Mouse (Mus musculus) spleen, adult 10 weeks (tissue): ENCODE results near the gene Fundc2. TPM values are rescaled to one million over a fixed set of nuclear protein-coding genes. Genes with fewer than 3 reads are reported as not detected.

ENCODE experiments used
- polyA plus RNA-seq: library from polyadenylated mRNA; stranded (reverse); fragments of 350-450 nt; fragmentation: Illumina TruSeq; extraction: RNeasy Lipid Tissue Mini Kit (QIAGEN cat#74804); gene quantifications from one replicate; pipeline ENCODE4 v1.2.3, GENCODE M21; 2015; ENCODE audit warnings: low replicate concordance; ENCODE audit not compliant: insufficient read depth

Fundc2 gene
- 57.7 TPM for polyA plus RNA-seq

DNA sequence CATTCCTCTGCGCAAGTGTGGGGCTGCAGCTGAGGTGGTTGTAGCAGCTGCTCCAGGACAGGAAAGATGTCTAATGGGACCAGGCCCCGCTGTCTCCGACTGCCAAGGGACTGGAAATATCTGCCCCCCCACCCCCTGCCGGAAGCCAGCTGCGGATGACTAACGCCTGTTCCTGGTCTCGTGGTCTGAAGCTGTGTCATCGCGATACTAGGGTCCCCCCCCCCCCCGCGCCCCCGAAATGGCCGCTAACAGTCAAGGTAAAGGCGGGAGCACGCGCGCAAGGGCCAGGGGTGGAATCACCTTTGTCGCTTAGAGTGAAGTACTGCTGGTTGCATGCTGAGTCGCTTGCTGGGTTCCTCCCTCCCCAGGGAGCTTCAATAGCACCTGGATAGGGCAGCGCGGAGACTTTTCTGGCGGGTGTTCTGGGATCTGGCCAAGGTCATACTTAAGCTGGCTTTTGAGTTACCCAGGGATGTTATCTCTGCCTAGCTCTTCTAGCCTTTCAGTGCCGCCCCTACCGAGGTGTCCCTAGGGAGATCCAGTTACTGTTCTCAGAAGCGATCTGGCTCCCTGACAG is at the start of gene Fundc2, which contains the start of gene F8:
Fundc2 (plus strand) TSS at position 205 of the 577 bp plus-strand sequence.
F8 (minus strand) TSS at position 421 of the 577 bp plus-strand sequence.

DNA sequence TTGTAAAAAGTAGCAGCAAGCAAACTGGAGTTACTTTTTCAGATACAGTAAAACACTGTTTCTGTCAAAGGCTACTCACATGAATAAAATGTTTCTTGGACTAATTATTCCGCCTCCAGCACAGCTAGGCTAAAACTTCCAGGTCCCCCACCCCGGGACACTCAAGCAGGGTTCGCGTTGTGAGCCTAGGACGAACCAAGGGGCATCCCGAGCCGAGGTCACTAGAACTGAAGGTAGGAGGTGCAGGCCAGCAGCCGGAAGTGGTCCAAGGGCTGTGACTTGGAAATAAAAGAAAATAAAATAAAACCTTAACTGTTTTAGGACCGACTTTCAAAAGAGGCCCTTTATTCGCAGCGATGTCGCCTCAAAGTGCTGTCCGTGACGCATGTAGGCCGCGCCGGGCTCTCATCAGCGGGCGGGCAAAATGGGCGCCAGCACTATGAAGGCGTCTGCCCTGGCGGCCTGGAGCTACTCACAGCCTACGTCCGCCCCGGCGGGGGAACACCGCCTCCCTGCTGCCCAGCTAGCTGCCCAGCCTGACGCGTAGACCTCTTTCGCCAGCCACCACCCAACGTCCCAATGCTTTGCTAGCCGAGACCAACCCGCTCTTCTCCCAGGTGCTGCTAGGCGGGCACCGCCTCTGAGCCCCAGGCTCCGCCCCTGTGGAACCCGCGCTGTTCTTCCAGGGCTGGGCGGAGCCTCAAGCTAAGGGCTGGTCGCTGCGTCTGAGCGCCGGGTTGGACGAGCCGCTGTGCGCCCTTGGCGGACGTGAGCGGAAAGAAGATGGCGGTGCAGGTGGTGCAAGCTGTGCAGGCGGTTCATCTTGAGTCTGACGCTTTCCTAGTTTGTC is 34.0 kb downstream of the Fundc2 start, which contains the start of the genes Cmc4, Mtcp1 and Brcc3:
Cmc4 (minus strand) TSS at position 649 of the 850 bp plus-strand sequence.
Mtcp1 (minus strand) TSS at position 653 of the 850 bp plus-strand sequence.
Brcc3 (plus strand) TSS at position 693 of the 850 bp plus-strand sequence.

Other genes starting within 250 kb of the Fundc2 start
- gene Smim9, start 218.6 kb upstream of the Fundc2 start, polyA plus RNA-seq, result not detected
- 3.7 TPM for gene F8, start 216 bp downstream of the Fundc2 start, polyA plus RNA-seq
- gene Cmc4, start 34.2 kb downstream of the Fundc2 start, polyA plus RNA-seq, result 36.5 TPM
- 29.6 TPM for gene Mtcp1, start 34.2 kb downstream of the Fundc2 start, polyA plus RNA-seq
- gene Brcc3, start 34.2 kb downstream of the Fundc2 start, polyA plus RNA-seq, result 46.8 TPM
- gene Vbp1, start 131.9 kb downstream of the Fundc2 start, polyA plus RNA-seq, result 111 TPM
- 0.55 TPM for gene Rab39b, start 195.8 kb downstream of the Fundc2 start, polyA plus RNA-seq